Mouse (Mus musculus) left cerebral cortex, postnatal 10 days (tissue): Measurements from ENCODE around the gene Kras. TPM values are rescaled to one million over a fixed set of nuclear protein-coding genes. Genes with fewer than 3 reads are reported as not detected.

Source experiments
- DNase-seq, 2 experiments: peaks; one replicate each; pipeline ENCODE4 v3.0.0; 2021 to 2022; ENCODE audit warnings: low spot score in 2 of 2, mixed read lengths in 1 of 2; ENCODE audit errors: extremely low spot score in 1 of 2
- intact Hi-C: fragments of 180-260 bp; cut with DNase I; formaldehyde crosslinking; loops from one replicate; pipeline ENCODE4 v1.15.1; 2025
- total RNA-seq, 2 experiments: library from RNA; stranded (reverse); gene quantifications; 2 replicates each; pipeline ENCODE4 v1.2.3; 2021

The Kras gene
- total RNA-seq, 2 experiments from 2014 or later, result 86.6 to 88.5 TPM

DNA sequence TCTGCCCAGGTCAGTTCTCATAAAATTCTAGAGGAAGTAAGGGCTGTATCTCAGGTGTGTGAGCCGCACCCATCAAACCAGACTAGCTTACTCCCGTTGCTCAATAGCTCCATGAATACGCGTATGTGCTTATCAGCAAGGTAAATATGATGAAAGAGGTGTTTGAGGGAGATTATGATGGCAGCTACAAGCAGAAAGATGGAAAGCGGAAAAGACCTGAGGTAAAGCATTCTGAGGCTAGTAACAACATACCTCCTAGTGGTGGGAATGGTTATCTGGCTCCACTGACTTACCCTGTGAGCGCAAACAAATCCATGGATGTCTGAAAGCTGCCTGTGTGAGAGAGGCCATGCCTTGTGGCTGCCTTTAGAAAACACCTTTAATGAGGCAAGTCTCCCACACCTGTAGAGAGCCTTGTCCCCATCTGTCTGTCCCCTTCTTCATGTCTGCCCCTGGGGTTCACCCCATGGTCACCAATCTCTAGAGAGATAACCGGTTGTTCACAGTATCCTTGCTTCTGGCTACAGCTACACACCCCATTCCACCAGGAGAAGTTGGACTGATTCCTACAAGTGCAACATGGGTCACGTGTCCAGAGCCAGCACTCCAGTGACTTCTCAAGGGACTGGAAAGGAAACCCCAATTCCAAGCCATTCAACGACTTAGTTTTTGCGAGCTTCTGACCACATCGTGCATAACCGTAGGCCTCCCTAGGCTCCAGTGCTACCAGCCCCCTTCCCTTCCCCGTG lies 6.1 kb upstream of the Kras start:
- DNase-seq, result no peak
- intact Hi-C loops, result no loop called here

- intact Hi-C loops, result no loop called here
- peak; percentile 12 to 50 for DNase-seq
Measured at GRCm38 (mm10) chr6:145250820-145251219, 781 bp upstream of the Kras start.

DNA sequence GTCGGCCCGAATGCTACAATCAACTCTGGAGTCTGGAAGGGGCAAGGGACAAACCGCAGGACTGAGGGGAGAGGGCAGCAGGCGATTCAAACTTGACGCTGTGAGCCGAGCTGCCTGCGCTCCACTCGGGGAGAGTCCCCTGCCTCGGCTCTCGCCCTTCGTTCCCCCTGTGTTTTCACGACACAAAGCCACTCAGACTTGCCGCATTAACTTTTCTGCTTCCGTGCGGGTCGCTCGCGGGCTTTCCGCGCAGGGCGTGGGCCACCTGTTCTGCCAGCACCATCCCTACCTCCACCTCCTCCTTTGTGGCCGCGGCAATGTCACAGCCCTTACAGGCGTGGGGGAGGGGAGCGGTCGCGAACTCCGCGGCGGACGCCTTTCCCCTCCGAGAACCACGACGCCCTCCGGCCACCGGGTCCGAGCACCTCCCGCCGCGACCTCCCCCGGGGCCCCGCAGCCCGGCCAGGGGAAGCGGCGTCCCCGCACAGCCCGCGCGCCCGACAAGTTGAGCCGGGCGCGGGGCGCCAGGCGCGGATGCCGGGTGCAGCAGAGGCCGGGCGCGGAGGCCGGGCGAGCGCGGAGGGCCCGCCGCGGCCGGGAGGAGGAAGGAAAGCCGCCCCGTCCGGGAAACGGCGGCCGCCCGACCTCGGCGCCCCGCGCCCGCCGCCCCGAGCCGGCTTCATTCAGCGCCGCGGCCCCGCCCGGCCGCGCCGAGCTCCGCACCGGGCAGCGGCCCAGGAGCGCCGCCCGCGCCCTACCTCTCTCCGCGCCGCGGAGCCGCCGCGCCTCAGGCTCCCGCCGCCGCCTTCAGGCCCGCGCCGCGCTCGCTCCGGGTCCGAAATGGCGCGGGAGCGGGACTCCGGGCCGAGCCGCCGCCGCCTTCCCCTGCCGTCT lies 501 bp downstream of the Kras start:
- peak; percentile 19 to 73 for DNase-seq
- intact Hi-C loops, result loop anchor here (2.0 kb wide), 1 partner anchor 91 kb away; no protein-coding TSS in a partner anchor

GRCm38 (mm10) chr6:145247886-145248285 lies 2.2 kb downstream of the Kras start:
- intact Hi-C loops, result loop anchor here (2.0 kb wide), 1 partner anchor 93 kb away; no protein-coding TSS in a partner anchor

DNA sequence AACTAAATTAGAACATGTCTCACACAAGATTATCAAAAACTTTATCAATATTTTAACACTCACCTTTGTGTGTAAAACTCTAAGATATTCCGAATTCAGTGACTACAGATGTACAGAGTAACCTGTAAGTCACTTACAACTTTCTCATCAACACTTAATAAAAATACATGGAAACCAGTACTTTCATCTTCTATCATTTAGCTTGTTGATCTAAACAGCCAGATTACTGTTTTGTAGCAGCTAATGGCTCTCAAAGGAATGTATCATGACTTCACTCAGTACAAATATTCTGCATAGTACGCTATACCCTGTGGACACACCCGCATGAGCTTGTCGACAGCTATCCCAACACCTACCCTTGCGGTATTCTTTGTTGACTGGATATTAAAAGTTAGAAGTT lies 3.2 kb downstream of the Kras start:
- no peak for DNase-seq
- intact Hi-C loops, result no loop called here

More at GRCm38 (mm10) chr6:145247886-145248285, 2.2 kb downstream of the Kras start:
- DNase-seq, result no peak

DNA sequence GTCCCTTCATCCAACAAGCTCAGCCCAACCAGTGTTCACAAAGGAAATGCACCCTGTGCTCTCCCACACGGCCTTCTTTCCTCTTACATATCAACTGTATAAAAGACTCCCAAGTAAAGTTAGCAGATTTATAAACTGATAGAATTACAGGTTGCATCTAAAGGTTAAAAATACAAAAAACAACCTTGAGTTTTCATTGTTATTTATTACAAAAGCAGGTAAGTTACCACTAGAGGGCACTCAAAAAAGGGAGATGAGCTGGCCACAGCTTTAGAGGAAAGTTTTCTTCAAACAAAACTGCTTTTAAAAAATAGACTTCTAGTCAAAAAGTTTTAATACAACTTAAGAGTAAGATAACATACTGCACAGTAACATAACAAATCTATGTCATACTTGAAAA lies 7.5 kb downstream of the Kras start:
- intact Hi-C loops, result loop anchor here (1.0 kb wide), 1 partner anchor 100 kb away; no protein-coding TSS in a partner anchor
- no peak for DNase-seq

DNA sequence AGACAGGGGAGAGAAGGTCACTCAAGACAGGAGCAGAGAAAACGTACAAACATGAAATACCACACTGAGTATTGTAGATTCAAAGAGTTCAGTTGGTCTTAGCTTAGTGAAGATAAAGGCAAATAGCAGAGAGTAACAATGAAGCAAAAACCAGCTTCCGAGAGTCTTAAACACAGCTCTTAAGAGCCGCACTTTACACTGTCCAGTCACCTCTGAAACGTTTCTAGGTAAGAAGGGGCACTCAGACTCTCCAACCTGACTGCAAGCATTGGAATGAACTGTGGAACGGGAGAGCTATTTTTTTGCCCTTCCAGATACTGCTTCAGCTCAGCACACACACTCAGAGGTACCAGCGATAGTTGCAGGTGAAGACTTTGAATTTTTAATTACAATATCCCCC lies 9.8 kb downstream of the Kras start:
- intact Hi-C loops, result no loop called here
- DNase-seq, result no peak

DNA sequence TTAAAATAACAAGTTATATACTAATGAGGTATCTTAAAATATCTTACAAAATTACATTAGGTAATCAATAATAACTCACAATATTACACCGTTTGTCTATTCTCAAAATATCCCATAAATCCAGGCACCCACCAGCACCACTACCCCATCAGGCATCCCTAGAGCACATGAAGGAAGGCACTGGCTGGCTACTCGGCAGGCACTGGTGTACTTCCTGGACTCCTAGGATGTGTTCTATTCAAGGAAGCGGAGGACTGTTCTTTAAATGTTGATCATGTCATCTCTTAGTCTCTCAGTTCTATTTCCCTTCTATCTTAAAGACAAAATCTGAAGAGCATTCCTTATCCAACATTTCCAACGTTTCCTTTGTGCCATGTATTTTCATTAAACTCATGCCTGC lies 12.9 kb downstream of the Kras start:
- intact Hi-C loops, result no loop called here
- DNase-seq, result no peak

DNA sequence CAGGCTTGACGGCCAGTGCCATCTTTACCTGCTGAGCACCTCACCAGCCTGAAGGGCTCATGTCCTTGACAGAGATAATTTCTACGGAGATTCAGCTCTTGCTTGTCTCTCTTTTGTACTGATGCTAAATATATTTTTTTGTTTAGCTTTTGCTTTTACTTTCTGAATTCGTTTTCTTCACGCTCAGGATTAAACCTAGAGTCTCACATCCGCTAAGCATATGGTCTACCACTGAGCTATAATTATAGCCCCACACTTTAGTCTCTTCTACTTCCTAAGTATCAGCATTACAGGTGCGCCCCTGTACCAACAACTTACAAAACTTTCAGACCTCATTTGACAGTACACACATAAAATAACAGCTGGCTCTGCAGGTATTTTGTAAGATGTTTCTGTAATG lies 14.7 kb downstream of the Kras start:
- no peak for DNase-seq
- intact Hi-C loops, result no loop called here

- intact Hi-C loops, result no loop called here
- DNase-seq, result no peak
Measured at GRCm38 (mm10) chr6:145234391-145234790, 15.6 kb downstream of the Kras start.

- DNase-seq, result no peak
- intact Hi-C loops, result no loop called here
Measured at GRCm38 (mm10) chr6:145226296-145226695, 23.7 kb downstream of the Kras start.

- no peak for DNase-seq
- intact Hi-C loops, result no loop called here
Measured at GRCm38 (mm10) chr6:145224246-145224645, 25.8 kb downstream of the Kras start.

GRCm38 (mm10) chr6:145215826-145216225 lies 34.2 kb downstream of the Kras start:
- intact Hi-C loops, result no loop called here

DNA sequence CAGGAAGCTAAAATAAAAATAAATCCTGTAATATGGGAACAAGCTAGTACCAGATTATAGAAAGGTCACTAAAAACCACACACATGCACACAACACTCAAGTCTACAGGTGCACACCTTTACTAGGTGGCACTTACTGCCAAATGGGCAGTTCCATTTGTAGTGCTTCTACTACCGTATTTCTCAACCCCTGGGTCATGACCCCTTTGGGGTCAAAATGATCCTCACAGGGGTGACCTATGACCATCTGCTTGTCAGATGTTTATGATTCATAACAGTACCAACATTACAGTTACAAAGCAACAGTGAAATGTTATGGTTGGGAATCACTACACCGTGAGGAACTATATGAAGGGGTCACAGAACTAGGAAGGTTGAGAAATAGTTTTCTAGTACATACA lies 36.1 kb downstream of the Kras start:
- intact Hi-C loops, result no loop called here
- no peak for DNase-seq

More at GRCm38 (mm10) chr6:145215826-145216225, 34.2 kb downstream of the Kras start:
- no peak for DNase-seq

DNA sequence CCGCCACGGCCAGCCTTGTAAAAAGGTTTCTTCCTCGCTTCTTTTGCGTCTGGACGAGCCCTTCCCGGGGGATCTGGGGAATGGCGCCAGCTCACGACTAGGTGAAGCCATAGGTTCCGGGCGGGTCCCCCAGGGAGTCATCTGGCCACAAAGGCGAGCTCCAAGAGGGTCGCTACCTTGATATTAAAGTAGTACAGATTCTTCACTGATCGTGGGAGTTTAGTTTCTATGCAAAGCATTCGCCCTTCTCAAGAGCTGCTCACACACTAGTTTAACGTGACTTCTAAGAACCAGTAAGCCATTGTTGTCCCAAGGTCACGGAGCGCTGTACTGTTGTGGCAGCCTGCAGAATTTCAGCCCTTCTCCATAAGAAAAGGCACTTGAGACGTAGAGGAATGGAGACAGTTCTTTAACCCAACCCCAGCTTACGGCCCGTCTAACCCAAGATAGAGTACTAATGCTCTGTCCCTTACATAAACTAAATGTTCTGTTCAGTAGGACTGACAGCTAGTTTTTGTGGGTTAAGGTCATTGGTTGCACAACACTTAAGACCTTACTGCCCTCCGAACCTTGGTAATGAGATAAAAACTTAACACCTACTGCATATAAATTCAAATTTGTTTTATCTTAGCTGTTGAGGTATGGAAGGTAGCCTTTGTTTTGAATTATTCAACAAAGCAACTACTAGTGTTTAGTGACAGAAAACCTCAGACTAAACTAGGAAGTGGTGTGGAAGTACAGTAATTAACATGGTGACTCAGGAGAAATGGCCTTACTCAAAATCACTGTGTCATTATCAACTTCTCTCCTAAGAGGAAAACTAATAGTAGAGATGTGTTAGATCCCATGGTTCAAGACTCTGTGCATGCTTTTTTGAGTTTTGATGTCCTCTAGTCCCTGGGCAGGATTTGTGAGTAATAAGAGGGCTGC lies 38.4 kb downstream of the Kras start:
- no peak for DNase-seq
- intact Hi-C loops, result no loop called here

DNA sequence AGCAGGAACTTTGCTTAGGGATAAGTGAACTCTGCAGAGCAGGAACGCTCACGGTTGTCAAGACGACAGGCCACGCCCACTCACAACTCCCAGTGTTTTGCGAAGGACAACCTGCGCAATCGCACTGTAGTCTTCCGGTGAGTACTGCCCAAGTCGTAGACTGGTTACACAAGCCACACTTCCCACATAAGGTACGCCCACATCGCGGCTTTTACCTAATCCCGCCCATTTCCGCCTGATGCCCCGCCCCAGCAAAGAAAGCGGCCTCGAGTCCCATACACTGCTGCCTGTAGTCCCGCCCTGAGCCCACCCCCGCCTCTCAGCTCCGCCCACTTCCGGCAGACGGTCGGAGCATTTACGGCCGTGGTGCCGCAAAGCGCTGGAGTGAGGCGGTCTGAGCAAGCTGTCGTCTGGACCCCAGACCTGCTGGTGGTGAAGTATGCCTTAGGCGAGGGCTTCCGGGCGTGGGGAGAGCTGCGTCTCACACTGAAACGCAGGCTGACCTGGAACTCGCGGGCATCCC lies 39.2 kb downstream of the Kras start, which contains the start of the genes Casc1 and Etfrf1:
Gene Casc1, minus strand, starts transcription at position 190 of the 523 bp plus-strand sequence.
Gene Etfrf1, plus strand, starts transcription at position 319 of the 523 bp plus-strand sequence.
- DNase-seq, result peak; percentile 99
- intact Hi-C loops, result no loop called here

DNA sequence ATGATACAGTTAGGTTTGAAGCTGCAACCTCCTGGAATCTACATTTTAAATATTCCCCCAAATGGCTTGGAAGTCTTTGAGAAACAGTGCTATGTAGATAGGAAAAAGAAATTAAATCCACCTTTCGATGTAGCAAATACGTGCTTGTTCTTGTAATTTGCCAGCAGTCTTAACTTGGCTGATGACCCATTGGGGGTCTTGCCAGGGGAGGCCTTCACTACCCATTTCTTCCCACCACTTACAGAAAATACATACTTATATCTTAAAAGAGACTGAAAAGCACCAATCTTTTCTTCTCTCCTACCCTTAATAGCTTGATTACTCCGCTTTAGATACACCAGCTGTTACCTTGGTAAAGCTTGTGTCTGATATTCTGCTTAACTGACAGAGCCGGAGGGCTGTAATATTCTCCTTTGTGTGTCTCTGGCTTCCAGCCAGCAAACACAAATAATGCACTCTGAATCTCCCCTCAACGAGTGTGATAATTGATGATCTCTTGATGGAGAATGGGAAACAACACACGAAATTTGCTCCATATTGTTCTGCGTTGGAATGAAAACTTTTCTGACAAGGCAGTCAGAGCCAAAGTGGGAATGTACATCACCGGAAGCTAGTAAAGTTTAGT lies 39.9 kb downstream of the Kras start:
- peak in 1 of 2 experiments; percentile 31 for DNase-seq
- intact Hi-C loops, result no loop called here

GRCm38 (mm10) chr6:145205142-145205541 lies 44.9 kb downstream of the Kras start:
- intact Hi-C loops, result no loop called here
- DNase-seq, result no peak
